Mouse (Mus musculus) small intestine, adult 2 months (tissue): ENCODE results near the gene C130050O18Rik.

Experiments
- CTCF ChIP-seq: fragments of 200-500 bp; IDR thresholded peaks from 2 replicates; pipeline ENCODE4 v1.5.1; 2012; ENCODE audit warnings: low read depth, mild to moderate bottlenecking, control low read depth, inconsistent platforms, low read length, moderate library complexity, mixed read lengths; ENCODE audit not compliant: insufficient replicate concordance, insufficient read length; ENCODE audit errors: extremely low read depth
- POLR2A ChIP-seq: fragments of 200-500 bp; IDR thresholded peaks from 2 replicates; pipeline ENCODE4 v1.6.1; 2012; ENCODE audit warnings: low read depth, mild to moderate bottlenecking, control low read depth, inconsistent platforms, low read length, moderate library complexity

GRCm38 (mm10) chr5:139438440-139438839 is 33.4 kb downstream of the C130050O18Rik start:
- no peak for TF ChIP-seq CTCF
- no peak for TF ChIP-seq POLR2A
